Mouse (Mus musculus): ENCODE measurements at regions not wholly inside any gene's neighbourhood (a gene's known extent, or its start where the extent isn't known, plus 50 kb on each side); places are given as distances from the start of the nearest gene placed in this dataset.

DNA sequence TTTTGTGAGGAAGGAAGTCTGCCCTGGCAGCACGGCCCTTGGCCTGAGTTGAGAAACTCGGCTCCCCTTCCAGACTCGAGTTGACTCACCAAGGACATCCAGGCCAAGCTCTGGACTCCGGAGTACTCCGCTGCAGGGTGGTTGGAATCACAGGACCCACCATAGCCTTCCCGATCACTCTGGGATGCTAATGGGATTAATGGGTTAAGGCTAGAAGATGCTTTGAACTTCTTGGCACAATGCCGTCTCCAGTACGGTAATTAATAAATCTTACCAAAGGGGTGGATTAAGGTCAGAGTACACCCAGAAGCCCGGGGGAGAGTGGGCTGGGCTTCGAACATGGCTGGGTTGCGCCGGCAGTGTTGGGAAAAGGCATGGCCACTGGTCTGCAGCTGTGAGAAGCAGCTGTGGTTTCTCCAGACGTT is 200.8 kb upstream of the Dio3 start:
- no peak for DNase-seq (ENCODE audit: low spot score in 2 of 2)

DNA sequence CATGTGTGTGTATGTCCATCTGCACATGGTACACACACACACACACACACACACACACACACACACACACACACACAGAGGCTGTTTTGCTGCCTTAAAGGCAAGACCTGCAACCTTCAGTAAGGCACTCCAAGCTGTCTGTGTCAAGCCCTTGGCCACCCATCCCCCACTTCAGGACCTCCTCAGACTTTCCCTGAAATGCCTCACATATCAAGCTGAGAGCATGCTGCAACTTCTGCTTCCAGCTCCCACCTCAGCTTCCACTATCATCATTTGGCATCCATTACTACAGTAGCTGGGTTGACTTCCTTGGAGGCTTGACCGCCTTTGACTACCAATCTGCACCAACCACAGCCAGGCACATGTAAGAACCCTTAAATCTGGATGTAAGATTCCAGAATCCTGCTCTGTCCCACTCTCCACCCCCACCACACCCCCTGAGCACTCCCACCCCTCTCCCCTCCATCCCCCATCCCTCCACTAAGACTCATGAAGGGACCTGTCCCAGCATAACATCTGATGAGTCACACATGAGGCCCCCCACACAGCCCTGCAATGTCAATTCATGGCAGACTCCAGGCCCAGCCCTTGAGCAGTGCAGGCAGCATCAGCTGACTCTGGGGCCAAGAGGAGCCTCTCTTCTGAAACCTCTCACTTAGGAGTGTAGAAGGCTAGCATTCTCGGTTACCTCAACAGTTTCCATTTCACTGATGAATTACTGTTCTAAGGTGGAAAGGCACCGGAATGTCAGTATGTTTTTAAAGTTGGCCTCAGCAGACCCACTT is 196.8 kb upstream of the Dio3 start:
- DNase-seq (ENCODE audit: low spot score in 2 of 2), result no peak

DNA sequence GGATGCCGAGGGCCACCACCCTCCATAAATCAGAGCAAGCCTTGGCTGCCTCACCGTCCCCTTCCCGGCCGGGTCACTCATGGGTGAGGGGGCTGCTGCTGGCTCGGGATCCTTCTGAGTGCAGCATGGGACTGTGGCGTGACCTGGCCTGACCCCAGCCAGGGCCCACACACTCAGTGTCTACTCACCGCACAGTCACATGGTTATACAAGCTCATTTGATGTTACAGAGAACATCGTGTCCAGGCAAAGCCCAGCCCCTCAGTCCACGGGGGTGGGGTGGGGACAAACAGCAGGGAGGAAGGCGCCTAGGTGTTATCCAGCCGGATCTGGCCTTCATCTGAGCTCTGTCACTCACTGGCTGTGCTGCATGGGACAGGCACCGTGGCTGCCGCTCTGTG is 195.9 kb upstream of the Dio3 start:
- DNase-seq (ENCODE audit: low spot score in 2 of 2), result no peak

DNA sequence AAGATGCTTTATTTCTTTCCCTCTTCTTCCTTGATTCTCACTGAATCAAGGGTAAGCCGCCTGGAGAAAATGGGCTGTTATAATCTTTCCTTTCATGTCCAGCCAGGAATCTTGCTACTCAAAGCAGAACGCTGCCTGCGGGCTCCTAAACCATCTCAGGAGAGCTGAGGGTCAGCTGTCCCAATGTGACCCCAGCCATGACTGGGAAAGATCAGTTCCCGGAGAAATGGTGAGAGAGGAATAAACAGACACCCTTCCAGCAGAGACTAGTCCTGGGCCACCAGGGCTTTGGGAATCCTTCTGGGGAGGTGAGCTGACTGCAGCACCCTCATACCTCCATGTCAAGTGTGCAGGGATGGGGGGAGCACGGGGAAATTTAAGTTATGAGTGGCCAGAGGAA is 195.4 kb upstream of the Dio3 start:
- DNase-seq (ENCODE audit: low spot score in 2 of 2), result no peak

DNA sequence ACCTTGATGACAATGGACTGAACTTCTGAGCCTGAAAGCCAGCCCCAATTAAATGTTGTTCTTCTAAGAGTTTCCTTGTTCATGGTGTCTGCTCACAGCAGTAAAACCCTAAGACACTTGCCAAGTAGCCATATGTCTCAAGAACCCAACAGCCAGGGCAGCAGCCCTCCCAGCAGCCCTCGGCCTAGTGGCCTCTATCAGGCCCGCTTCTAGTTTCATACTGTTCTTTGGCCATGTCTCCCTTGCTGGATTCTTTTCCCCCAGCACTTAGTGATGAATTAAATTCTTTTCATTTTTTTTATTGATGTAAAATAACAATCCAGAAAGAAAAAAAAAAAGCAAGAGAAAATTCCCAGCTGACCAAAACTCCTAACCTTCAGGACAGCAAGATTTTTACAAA is 191.9 kb upstream of the Dio3 start:
- DNase-seq (ENCODE audit: low spot score in 2 of 2), result no peak

DNA sequence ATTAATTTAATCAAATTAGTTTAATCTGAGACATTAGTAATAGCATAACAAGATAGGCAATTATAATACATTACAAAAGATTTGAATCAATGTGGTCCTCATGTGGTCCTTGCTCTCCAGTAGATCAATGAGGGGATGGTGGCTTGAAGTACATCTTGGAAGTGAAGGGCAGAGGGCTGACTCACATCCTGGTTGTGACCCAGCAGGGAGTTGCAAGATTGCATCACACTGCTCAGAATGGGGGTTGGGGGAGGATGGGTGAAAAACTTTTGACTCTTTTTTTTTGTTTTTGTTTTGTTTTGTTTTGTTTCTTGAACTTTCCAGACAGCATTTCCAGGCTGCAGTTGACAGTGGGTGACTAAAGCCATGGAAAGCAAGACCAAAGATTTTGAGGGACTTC is 191.1 kb upstream of the Dio3 start:
- no peak for DNase-seq (ENCODE audit: low spot score in 2 of 2)

DNA sequence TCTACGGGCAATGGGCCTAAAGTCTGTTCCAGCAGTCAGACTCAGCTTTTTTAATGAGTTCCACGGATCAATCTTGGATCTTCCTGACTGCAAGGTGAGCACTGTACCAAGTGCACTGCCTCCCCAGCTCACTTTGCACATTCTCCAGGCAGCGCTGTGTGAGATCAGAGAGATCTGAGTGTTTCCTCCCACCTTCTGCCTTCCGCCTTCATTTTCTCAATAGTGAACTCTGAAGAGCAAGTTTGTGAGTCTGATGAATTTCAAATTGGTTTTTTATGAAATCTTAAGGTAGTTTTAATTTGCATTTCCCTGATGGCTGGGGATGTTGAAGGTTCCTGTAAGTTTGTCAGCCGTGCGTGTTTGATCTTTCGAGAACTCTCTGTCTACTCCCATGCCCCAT is 176.7 kb upstream of the Dio3 start:
- DNase-seq (ENCODE audit: low spot score in 2 of 2), result peak in 1 of 2 experiments; percentile 20

DNA sequence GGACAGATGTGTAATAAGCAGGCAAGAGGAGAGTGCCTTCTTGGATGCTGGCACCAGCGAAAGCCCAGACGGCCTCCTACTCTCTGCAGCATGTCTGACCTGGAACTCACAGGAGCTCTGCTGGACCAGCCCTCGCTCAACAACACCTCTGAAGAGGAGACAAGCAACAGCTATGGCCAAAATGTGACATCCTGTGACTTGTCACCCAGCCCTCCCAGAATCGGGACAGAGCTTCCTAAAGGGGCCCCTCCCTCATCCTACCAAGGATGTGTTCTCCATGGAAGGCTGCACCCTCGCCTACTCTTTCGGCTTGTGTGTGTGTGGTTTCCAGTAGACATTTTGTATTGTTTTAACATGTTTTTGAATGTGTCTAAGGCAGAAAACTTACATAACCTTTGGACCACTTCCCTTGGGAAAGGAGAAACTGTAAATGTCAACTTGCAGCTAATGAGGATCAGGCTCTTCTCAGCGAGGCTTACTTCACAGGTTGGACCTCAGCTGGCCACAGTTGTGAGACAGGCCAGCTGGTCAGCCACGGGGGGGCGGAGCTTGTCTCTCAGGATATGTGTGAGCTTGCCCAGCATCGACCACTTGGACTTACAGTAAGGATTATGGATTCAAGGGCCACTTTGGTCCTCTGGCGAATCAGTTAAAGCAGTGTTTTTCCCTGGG is 166.7 kb upstream of the Dio3 start:
- DNase-seq (ENCODE audit: low spot score in 2 of 2), result no peak

DNA sequence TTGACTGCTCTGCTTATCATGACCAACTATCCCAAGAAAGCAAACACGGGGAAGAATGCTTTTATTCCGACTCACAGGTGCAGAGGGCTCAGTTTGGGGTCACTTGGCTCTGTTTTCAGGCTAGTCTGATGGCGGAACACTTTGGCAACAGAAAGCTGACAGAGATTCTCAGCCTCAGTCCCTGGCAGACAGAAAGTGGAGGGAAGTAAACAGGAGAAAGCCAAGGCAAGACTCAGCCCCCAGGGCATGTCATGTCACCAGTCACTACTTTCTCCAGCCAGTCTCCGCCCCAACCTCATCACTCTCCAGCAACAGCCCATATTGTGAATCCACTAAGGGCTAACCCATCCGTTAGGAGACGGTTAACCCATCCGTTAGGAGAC is 166.2 kb upstream of the Dio3 start:
- no peak for DNase-seq (ENCODE audit: low spot score in 2 of 2)

DNA sequence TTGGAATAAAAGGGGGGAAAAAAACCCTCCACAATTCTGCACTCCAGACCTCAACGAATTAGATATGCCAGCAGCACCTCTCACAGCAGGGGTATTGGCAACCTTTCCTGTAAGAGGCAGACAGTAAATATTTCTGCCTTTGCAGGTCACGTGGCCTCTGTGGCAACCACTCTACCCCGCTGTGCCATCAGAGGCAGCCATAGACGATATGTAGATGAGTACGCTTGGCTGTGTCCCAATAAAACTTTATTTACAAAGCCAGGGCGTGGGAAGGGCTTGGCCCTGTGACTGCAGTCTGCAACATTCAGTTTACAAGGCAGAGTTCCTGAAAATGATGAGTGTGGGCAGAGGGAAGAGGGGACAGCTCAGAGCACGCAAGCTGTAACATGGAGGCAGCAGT is 158.7 kb upstream of the Dio3 start:
- no peak for DNase-seq (ENCODE audit: low spot score in 2 of 2)

DNA sequence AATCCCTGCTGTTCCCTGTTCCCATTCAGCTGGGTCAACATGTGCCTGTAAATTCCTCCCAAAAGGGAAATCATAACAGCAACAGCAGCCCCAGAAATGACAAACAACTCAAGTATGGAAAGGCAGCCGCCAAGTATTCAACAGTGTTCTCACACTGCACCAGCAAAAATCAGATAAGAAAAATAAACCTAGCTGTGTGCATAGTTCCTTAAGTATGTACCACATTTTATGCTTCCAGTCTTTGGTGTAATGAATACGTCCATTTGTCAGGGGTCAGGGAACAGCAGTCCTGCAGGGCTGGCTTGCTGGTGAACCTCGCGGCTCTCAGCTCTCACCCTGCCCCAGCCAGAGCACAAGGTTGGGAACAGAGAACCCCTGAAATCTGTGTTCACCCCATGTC is 155.9 kb upstream of the Dio3 start:
- no peak for DNase-seq (ENCODE audit: low spot score in 2 of 2)

DNA sequence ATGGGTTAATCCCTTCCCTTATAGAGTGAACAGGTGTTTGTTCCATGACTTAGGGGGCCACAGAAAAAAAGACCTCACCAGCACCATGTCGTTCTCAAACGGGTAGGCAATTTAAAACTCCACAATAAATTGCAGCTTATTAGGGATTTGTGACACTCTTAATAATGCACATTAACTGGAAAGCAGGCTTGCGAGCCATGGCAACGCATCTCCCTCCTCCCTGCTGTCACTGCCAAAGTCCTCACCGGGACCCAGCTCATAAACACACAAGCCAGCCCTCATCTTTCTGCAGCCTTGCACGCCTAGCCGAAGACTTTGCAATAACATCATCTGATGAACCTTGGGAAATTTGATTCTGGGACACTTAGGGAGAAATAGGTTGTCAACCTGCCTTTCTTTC is 152.3 kb upstream of the Dio3 start:
- no peak for DNase-seq (ENCODE audit: low spot score in 2 of 2)

DNA sequence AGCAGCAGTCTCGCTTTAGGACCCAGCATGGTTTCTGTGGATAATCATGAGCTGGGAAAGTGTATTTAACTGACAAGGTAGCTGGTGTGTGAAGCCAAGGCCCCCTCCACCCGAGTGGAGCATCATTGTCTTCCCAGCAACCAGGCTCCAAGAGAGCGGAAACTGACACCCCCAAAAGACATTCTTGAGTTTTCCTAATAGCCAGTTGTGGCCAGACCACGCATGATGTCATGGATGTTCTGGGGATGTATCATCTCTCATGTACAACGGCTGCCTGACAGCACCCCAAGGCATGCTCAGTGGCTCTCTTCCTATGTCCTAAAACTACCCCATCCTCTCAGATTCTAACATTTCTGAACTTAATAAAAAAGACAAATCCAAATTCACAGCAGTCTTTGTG is 133.5 kb upstream of the Dio3 start:
- no peak for DNase-seq (ENCODE audit: low spot score in 2 of 2)

DNA sequence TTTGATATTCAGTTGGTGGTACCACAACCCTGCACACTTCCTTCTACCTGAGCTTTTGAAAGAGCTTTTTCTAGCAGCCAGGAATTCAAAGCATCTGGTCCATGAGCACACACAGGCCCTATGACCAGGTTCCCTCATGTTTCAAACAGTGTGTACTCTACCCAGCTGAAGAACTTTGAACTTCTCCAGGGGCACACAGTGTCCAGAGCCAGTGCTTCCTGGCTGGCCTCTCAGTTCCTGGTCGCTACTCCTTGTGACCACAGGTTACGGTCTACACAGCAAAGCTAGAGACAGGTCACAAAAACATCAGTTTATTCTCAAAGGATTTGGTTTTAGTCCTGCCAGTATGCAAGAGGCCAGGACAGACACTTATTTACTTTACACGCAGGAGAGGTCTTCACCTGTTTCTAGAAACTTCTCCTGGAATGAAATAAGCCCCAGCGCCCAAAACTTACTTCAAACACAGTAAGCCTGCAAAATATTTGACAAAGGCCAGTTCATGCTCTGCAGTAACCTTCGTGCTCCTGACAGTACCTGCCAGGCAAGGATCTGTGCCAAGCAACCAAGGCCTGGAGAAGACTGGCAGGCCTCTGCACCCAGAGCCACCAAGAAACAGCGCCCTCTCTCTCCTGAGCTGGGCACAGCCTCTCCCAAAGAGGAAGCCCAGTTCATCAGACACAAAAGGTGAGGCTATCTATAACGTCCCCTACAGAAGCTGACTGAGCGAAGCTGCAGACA is 124.5 kb upstream of the Dio3 start:
- DNase-seq (ENCODE audit: low spot score in 2 of 2), result no peak

DNA sequence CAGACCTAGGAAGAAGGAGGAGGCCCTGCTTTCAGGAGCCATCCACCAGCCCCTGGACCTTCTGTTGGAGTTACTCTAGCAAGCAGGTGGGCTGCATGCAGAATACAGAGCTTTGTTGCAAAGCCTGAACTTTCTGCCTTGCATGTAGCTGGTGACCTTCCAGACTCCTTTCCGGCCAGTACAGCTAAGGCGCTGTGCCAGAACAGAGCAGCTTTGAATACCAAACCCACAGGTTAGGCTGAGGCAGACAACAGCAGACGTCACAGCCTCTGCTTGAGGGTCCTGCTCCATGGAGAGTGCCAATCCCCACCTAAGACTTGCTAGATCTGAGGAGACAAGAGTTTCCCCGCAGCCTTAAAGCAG is 123.9 kb upstream of the Dio3 start:
- DNase-seq (ENCODE audit: low spot score in 2 of 2), result no peak

DNA sequence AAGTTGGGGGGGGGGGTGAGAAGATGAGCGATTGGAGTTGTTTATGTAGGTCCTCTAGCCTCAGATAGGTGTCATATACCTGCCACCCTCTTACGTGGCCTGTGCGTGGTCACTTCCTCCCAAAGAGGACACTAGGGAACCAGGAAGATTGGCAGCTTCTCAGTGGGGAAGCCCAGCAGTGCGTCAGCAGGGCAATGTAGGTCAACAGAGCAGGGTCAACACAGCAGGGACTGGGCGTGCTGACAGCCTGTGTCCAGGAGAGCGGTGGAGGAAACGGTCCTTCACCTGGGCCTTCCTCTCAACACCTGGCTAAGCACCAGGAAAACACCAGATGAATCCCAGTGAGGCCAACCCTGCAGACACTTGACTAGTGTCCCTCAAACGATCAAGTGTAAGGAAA is 122.4 kb upstream of the Dio3 start:
- no peak for DNase-seq (ENCODE audit: low spot score in 2 of 2)

DNA sequence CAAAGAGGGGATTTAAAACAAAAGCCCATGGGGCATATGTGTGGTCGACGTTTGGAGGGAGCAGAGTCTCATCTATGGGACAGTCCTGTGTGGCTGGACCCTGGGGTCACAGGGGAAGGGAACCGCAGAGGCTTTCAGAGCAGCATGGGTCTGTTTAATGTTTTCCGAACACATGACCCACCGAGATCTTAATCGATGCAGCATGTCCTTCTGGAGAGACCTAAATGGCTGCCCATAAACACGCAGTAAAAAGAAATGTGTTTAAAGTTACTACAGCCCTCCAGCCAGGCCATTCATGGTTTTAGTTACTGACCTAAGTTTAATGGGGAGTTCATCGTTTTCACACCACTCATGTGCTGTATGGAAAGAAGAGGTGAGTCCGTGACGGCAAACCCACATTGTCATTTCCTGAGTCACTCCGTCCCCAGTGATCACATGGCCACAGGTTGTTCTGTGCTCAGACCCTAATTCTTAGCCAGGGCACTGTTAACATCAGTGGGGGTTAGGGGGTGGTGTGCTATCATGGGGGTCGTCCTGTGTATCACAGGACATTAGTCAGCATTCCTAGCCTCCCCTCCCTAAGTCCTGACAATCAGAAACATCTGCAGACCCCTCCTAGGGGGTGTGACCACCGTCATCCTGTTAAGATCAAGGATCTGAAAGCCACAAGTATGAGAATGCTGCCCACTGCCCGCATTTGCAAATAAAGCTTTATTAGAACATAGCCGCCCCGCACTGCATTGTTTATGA is 120.7 kb upstream of the Dio3 start:
- DNase-seq (ENCODE audit: low spot score in 2 of 2), result no peak

DNA sequence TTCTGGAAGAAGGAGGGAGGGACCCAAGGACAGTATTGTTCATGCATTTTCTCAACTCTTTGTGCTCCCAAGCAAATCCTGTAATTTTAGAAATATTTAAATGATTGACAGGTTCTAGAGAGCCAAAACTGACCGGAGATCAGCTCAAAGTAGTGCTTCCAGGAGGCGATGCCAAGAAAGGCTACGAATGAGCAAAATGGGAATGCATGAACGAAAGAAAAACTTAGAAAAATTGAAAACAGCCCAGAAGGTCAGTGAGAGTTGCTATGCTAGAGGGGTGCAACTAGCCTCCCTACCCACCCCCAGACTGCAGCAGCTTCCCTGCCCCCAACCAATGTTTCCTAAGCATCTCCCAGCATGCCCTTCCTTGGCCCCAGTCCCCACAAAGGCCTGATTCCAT is 117.6 kb upstream of the Dio3 start:
- DNase-seq (ENCODE audit: low spot score in 2 of 2), result no peak

DNA sequence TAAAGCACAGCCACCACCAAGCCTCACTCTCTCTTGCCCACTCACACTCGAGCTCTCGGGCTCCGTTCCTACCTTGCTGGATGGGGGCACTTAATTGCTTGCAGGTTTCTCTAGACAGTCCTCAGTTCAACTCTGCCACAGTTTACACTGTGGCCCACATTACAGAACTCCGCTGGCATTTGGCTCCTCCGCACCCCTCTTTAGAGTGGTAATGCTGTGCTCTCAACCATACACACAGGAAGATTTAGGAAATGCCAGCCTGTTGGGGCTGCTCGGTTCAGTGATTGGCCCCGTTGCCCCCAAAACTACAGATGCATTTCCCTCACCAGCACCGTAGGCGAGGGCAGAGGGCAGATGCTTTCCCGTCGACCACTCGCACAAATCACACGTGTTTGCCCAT is 113.4 kb upstream of the Dio3 start:
- DNase-seq (ENCODE audit: low spot score in 2 of 2), result no peak

DNA sequence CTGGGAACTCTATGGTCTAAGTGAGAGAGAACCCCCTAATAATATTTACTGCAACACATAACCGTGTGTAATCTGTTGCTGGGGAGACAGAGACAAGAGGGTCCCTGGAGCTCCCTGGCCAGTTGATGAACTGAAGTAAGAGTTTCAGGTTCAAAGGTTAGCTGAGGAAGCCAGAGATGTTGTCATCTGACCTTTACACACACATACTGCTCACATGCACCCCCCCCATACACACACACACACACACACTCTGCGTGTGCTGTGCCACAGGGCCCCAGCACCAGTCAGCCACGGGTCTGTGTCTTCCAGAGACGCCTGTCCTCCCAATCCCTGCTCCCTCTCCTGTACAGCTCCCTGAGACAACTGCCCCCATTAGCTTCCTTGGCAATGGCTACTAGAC is 110.5 kb upstream of the Dio3 start:
- no peak for DNase-seq (ENCODE audit: low spot score in 2 of 2)

DNA sequence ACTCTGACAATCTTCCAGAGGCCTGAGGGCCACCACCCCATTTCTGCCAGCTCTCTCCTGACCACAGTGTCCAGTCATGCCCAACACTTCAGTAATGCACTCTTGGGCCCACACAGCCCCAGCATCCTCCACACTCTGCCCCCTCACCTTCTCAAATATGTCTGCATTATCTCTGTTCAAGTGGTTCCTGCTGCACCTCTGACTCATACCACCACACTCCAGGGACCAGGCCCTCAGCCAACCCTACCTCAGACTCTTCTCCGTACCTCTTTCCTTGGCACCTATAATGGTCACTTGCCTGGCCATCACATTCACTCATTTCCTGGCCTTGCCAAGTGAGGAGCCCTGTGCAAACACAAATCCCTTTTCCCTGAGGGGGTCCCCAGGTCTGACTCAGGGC is 109.6 kb upstream of the Dio3 start:
- no peak for DNase-seq (ENCODE audit: low spot score in 2 of 2)

DNA sequence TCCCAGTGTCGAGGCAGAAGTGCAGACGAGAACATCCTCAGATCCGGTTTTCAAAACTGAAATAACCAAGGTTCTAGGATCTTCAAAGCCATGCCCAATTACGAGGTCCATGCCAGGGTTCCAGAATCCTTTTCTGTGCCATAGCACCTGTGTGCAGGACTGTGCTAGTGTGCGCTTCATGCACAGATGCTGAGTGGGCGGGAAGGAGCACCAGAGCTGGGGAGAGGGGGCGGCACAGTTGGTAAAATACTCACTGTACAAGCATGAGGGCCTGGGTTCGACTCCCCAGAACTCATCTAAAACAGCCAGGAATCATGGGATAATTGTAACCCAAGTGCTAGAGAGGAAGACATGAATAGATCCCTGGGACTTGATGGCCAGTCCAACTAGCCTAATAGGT is 108.4 kb upstream of the Dio3 start:
- peak in 1 of 2 experiments; percentile 34 for DNase-seq (ENCODE audit: low spot score in 2 of 2)

Measured in left cerebral cortex, adult 9 months (tissue).